Mouse (Mus musculus): ENCODE measurements around the gene Bcat1. TPM values are rescaled to one million over a fixed set of nuclear protein-coding genes. Genes with fewer than 3 reads are reported as not detected.

The Bcat1 gene
- polyA plus RNA-seq, 1 experiment from 2014 or later, result 101 TPM

- Histone ChIP-seq H3K27ac (replicated peaks) (no peak overlapping the region), H3K4me2 (no peak overlapping the region), H3K9ac (no peak overlapping the region), H3K4me1 (replicated peaks) (no peaks in the 10 kb centered on the region), H3K27me3 (no peaks in the 10 kb centered on the region), H3K36me3 (no peaks in the 10 kb centered on the region), H3K4me3 (no peak overlapping the region), H3K9me3 (no peaks in the 10 kb centered on the region)
- ATAC-seq (ENCODE audit: low FRiP score, low read depth), result no peak
- 86% methylated on average over 4 of the region's 4 CpGs for WGBS
Observed at GRCm38 (mm10) chr6:145089373-145089772, 13.4 kb upstream of the Bcat1 start.

- Histone ChIP-seq H3K27ac (replicated peaks) (no peak overlapping the region), H3K4me2 (no peak overlapping the region), H3K4me1 (replicated peaks) (no peaks in the 10 kb centered on the region), H3K27me3 (no peaks in the 10 kb centered on the region), H3K4me3 (no peak overlapping the region), H3K9me3 (no peaks in the 10 kb centered on the region), H3K9ac (no peak overlapping the region), H3K36me3 (no peaks in the 10 kb centered on the region)
- WGBS, result 52% methylated on average over 4 of the region's 4 CpGs
- no peak for ATAC-seq (ENCODE audit: low FRiP score, low read depth)
Observed at GRCm38 (mm10) chr6:145088451-145089113, 12.6 kb upstream of the Bcat1 start.

- Histone ChIP-seq H3K27ac (replicated peaks) (no peak overlapping the region), H3K9me3 (no peaks in the 10 kb centered on the region), H3K9ac (no peak overlapping the region), H3K36me3 (no peaks in the 10 kb centered on the region), H3K27me3 (no peaks in the 10 kb centered on the region), H3K4me1 (replicated peaks) (no peaks in the 10 kb centered on the region), H3K4me3 (no peak overlapping the region), H3K4me2 (no peak overlapping the region)
- WGBS, result 92% methylated on average over 8 of the region's 8 CpGs
- no peak for ATAC-seq (ENCODE audit: low FRiP score, low read depth)
Observed at GRCm38 (mm10) chr6:145084343-145085117, 8.5 kb upstream of the Bcat1 start.

- H3K27ac ChIP-seq (replicated peaks), result no peak overlapping the region
- ATAC-seq (ENCODE audit: low FRiP score, low read depth), result no peak
- H3K36me3 ChIP-seq, result no peaks in the 10 kb centered on the region
- no peaks in the 10 kb centered on the region for H3K27me3 ChIP-seq
- H3K4me3 ChIP-seq, result no peak overlapping the region
- WGBS, result 82% methylated on average over 4 of the region's 4 CpGs
- no peaks in the 10 kb centered on the region for H3K4me1 ChIP-seq (replicated peaks)
- no peak overlapping the region for H3K4me2 ChIP-seq
- H3K9ac ChIP-seq, result no peak overlapping the region
- H3K9me3 ChIP-seq, result no peaks in the 10 kb centered on the region
Observed at GRCm38 (mm10) chr6:145081721-145082120, 5.7 kb upstream of the Bcat1 start.

- no peak for ATAC-seq (ENCODE audit: low FRiP score, low read depth)
- H3K36me3 ChIP-seq, result no peaks in the 10 kb centered on the region
- no peak overlapping the region for H3K9ac ChIP-seq
- peaks cover 16% of the 10 kb centered on the region for H3K4me1 ChIP-seq (replicated peaks)
- 76% methylated on average over 9 of the region's 9 CpGs for WGBS
- no peaks in the 10 kb centered on the region for H3K27me3 ChIP-seq
- H3K9me3 ChIP-seq, result no peaks in the 10 kb centered on the region
- H3K4me2 ChIP-seq, result no peak overlapping the region
- no peak overlapping the region for H3K27ac ChIP-seq (replicated peaks)
- H3K4me3 ChIP-seq, result no peak overlapping the region
Observed at GRCm38 (mm10) chr6:145079087-145079759, 3.2 kb upstream of the Bcat1 start.

- no peaks in the 10 kb centered on the region for H3K36me3 ChIP-seq
- peak overlapping the region; percentile 57 for H3K9ac ChIP-seq
- H3K9me3 ChIP-seq, result no peaks in the 10 kb centered on the region
- peak; percentile 7; the same call in 1 of the 2 replicates for ATAC-seq (ENCODE audit: low FRiP score, low read depth)
- WGBS, result 12% methylated on average over 9 of the region's 9 CpGs
- H3K4me3 ChIP-seq, result peak overlapping the region; percentile 50
- peaks cover 16% of the 10 kb centered on the region for H3K4me1 ChIP-seq (replicated peaks)
- H3K4me2 ChIP-seq, result peak overlapping the region; percentile 99
- no peaks in the 10 kb centered on the region for H3K27me3 ChIP-seq
- no peak overlapping the region for H3K27ac ChIP-seq (replicated peaks)
Observed at GRCm38 (mm10) chr6:145076286-145076685, 302 bp upstream of the Bcat1 start.

GRCm38 (mm10) chr6:145075088-145075547 is 866 bp downstream of the Bcat1 start:
- peak; percentile 36; the same call in 1 of the 2 replicates for ATAC-seq (ENCODE audit: low FRiP score, low read depth)
- Histone ChIP-seq H3K9ac (peak overlapping the region; percentile 57), H3K4me3 (peak overlapping the region; percentile 50), H3K4me1 (replicated peaks) (peaks cover 16% of the 10 kb centered on the region), H3K9me3 (no peaks in the 10 kb centered on the region), H3K4me2 (peak overlapping the region; percentile 99), H3K36me3 (no peaks in the 10 kb centered on the region), H3K27ac (replicated peaks) (no peak overlapping the region), H3K27me3 (no peaks in the 10 kb centered on the region)
- WGBS, result under 1% methylated on average over 20 of the region's 20 CpGs

GRCm38 (mm10) chr6:145074461-145074860 is 1.5 kb downstream of the Bcat1 start:
- Histone ChIP-seq H3K4me2 (peak overlapping the region; percentile 99), H3K4me1 (replicated peaks) (peaks cover 16% of the 10 kb centered on the region), H3K27ac (replicated peaks) (no peak overlapping the region), H3K4me3 (no peak overlapping the region), H3K9ac (no peak overlapping the region), H3K27me3 (no peaks in the 10 kb centered on the region), H3K36me3 (no peaks in the 10 kb centered on the region), H3K9me3 (no peaks in the 10 kb centered on the region)
- no peak for ATAC-seq (ENCODE audit: low FRiP score, low read depth)

- Histone ChIP-seq H3K9me3 (no peaks in the 10 kb centered on the region), H3K9ac (no peak overlapping the region), H3K27ac (replicated peaks) (no peak overlapping the region), H3K4me2 (no peak overlapping the region), H3K4me3 (no peak overlapping the region), H3K4me1 (replicated peaks) (peaks cover under 1% of the 10 kb centered on the region), H3K36me3 (no peaks in the 10 kb centered on the region), H3K27me3 (no peaks in the 10 kb centered on the region)
- WGBS, result 94% methylated on average over 2 of the region's 2 CpGs
- no peak for ATAC-seq (ENCODE audit: low FRiP score, low read depth)
Observed at GRCm38 (mm10) chr6:145069921-145070320, 6.1 kb downstream of the Bcat1 start.

- H3K27me3 ChIP-seq, result no peaks in the 10 kb centered on the region
- no peaks in the 10 kb centered on the region for H3K36me3 ChIP-seq
- no peaks in the 10 kb centered on the region for H3K4me1 ChIP-seq (replicated peaks)
- no peaks in the 10 kb centered on the region for H3K9me3 ChIP-seq
- H3K4me3 ChIP-seq, result no peak overlapping the region
- no peak overlapping the region for H3K4me2 ChIP-seq
- H3K27ac ChIP-seq (replicated peaks), result no peak overlapping the region
- no peak overlapping the region for H3K9ac ChIP-seq
- no peak for ATAC-seq (ENCODE audit: low FRiP score, low read depth)
- 97% methylated on average over 7 of the region's 7 CpGs for WGBS
Observed at GRCm38 (mm10) chr6:145069397-145069796, 6.6 kb downstream of the Bcat1 start.

- Histone ChIP-seq H3K9me3 (no peaks in the 10 kb centered on the region), H3K4me2 (no peak overlapping the region), H3K4me3 (no peak overlapping the region), H3K27me3 (no peaks in the 10 kb centered on the region), H3K27ac (replicated peaks) (no peak overlapping the region), H3K9ac (no peak overlapping the region), H3K36me3 (no peaks in the 10 kb centered on the region), H3K4me1 (replicated peaks) (no peaks in the 10 kb centered on the region)
- 86% methylated on average over 8 of the region's 8 CpGs for WGBS
- no peak for ATAC-seq (ENCODE audit: low FRiP score, low read depth)
Observed at GRCm38 (mm10) chr6:145067679-145068078, 8.3 kb downstream of the Bcat1 start.

GRCm38 (mm10) chr6:145066416-145066815 is 9.6 kb downstream of the Bcat1 start:
- Histone ChIP-seq H3K9ac (no peak overlapping the region), H3K36me3 (no peaks in the 10 kb centered on the region), H3K4me3 (no peak overlapping the region), H3K9me3 (no peaks in the 10 kb centered on the region), H3K4me1 (replicated peaks) (no peaks in the 10 kb centered on the region), H3K4me2 (no peak overlapping the region), H3K27me3 (no peaks in the 10 kb centered on the region), H3K27ac (replicated peaks) (no peak overlapping the region)
- ATAC-seq (ENCODE audit: low FRiP score, low read depth), result no peak
- 91% methylated on average over 6 of the region's 6 CpGs for WGBS

Data from hindbrain, embryonic 15.5 days (tissue).